Mouse (Mus musculus) thymus, postnatal 0 days (tissue): ENCODE results near the gene Vim. TPM values are rescaled to one million over a fixed set of nuclear protein-coding genes. Genes with fewer than 3 reads are reported as not detected.

Source experiments
- DNase-seq: peaks from one replicate; pipeline ENCODE4 v3.0.0-alpha.2; 2015; ENCODE audit warnings: low spot score
- polyA plus RNA-seq: library from polyadenylated mRNA; unstranded; fragments of >200 nt; fragmentation: Nextera tagmentation; extraction: Ambion mirVana; gene quantifications from 2 replicates; pipeline ENCODE4 v1.2.1, GENCODE M21; 2015

The Vim gene
- 227 and 232 TPM in 2 replicates for polyA plus RNA-seq

DNA sequence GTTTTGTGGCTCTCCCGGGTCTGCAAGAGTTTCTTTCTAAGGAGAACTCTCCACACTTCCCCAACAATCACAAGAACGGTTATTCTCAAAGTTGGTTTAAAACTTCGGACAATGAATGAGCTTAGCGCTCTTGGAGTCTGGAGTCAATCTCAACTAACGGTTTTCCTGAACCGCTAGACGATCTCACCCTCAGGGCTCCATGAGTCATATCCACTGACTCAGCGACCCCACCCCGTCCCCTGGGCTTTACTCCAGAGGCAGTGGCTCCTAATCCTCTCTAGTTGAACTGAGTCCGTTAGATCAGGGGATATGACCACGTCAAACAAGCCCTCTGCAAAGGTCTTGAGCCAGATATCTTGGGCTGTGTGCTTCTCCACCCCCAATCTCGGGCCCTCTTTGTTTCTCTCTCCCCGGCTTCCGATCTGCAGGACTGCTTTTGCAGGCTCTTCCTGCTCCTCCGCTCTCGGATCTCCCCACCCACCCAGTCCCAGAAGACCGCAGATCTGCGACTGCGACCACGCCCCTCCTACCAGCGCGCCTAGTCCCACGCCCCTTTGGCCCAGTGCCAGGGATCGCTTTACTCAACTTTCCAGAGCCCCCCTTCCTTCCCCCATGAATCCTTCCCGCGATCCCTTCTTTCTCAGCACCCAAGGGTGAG is at the start of gene Vim:
Gene Vim (plus strand): TSS at position 520 of the 658 bp plus-strand sequence.
- DNase-seq = peak; percentile 83

DNA sequence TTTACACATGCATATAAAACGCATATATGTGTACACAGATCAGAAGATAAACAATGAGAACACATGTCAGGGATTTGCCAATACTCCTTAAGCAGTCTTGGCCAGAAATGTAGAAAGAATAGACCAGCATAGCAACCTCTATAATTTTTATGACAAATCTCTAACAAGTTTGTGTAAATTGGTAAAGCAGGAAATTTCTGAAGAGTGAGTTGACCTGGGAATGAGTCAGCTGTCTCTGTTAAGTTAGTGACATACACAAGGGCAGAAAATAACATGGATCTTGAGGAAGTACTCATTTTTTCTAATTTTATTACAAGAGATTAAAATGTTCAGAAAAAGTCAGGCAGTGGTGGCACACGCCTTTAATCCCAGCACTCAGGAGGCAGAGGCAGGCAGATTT is 47.5 kb upstream of the Vim start:
- DNase-seq = no peak

DNA sequence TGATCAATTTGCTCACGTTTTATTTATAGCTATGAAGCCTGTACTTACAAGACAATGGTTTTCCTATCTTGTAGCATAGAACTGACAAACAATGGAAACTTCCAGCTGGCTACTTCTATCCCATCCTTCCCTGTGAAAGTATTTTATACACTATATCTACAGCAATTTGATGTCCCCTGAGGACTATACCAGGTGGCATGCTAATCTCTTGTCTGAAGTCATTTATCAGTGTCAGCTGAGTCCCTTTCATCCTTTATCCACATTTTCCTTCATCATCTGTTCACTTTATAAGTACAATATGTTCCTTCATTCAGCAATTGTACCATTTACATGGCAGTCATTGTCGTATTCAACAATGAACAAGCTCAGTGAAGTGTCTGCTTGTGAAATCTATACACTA is 46.6 kb upstream of the Vim start:
- no peak for DNase-seq

DNA sequence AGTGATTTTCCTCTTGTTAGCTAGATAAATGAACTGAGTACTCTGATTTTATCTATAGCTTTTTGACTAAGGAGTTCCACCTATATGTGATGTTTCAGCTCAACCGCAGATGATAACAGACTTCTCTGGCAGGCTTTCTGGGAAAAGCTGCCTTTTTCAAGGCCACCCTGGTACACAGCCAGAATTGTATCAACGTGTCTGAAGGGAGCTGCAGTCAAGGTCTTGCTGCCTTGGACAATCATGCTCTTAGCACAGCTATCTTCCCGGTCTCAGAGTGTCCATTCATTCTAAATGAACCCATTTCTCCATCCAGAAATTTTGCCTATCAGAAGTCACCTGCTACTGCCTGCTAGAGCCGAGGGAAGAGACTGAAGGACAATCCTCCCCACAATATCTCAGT is 46.2 kb upstream of the Vim start:
- DNase-seq = no peak

DNA sequence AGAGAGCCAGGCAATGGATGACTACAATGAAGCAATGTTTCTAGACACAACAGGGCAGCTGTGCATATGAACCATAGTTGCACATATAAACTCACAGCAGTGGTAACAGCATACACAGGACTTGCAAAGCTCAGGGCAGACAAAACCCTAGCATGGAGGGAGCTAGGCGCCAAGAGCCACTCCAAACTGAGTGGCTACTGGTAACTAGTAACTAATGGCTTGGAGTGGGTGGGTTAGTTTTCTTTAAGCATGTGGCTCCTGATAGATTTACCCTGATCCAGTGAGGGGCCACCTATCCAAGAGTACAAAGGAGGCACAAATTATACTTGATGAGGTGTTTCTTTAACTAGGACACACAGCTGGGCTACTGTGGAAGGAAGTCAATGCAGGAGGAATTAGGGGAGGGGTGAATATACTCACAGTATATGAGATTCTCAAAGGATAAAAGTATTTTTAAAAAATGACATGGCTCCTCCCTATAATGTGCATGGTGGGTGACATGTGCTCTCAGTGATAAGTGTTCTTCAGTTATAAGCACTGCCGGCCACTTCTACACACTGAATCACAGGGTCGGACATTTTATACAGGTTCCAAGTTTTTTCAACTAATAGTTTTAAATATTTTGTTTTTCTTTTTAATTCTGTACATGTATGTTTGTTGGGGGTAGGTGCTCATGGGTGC is 44.3 kb upstream of the Vim start:
- no peak for DNase-seq

DNA sequence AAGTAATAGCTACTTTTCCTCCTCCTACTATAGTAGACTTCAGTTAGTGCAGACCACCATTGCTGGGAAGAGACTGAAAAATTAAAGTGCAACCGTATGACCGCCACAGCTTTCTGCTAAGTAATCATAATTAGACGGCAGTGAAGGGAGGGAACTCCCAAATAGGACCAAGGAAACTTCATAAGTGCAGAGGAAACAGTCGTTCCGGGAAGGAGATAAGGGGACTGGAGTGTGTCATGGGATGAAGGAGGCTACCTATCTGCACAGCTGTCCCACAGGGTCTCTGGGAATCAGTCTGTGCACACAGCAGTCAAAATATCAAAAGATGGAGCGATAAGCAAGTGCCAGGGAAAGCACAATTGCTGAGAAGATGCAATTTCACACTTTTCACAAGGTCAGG is 43.1 kb upstream of the Vim start:
- no peak for DNase-seq

DNA sequence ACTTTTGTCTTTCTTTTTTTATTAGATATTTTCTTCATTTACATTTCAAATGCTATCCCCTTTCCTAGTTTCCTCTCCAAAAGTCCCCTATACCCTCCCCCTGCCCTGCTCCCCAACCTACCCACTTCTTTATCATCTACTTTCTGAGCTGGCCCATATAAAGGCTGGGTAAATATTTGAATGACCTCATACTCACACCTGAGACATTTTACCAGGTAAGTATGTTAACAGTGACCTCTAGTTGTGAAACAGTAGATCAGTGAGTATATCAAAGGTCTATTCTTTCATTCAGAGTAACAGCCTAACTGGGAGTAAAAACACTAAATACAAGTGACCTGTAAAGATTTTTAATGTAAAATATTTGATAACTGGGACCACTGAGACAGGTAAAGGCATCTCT is 37.0 kb upstream of the Vim start:
- no peak for DNase-seq

DNA sequence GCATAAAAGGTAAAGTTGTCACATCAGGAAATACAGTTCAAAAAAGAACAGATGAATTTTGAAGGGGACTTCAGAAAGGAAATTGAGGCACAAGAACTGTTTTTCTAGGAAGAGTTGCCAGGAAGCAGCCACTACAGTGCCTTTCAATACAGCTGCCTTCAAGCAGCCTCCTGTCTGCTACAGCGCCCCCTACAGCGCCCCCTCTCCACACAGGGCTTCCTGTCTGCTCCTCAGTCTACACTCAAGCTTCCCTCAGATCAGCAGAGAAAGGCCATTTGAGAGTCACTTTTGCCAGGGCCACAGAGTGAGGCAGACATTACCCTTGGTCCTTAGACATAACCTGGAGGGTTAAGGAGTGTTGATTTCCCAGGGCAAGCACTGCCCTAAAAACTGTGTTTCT is 36.0 kb upstream of the Vim start:
- DNase-seq = peak; percentile 72

DNA sequence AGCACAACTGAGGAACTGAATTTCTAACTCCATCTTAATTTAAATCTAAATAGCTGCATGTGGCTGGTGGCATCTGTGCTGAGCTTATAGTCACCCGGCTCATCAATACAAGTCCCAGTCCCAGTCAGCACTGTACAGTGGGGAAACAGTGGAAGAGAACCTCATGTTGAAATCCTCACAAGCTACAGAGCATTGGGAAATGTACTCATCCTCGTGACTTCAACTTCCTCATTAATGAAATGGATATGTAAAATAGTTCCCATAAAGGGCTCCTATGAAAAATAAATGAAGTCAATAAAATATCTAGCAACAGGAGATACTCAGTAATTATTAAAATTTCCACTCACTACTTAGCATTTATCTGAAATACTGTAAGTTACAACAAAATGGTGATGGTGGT is 35.5 kb upstream of the Vim start:
- no peak for DNase-seq

DNA sequence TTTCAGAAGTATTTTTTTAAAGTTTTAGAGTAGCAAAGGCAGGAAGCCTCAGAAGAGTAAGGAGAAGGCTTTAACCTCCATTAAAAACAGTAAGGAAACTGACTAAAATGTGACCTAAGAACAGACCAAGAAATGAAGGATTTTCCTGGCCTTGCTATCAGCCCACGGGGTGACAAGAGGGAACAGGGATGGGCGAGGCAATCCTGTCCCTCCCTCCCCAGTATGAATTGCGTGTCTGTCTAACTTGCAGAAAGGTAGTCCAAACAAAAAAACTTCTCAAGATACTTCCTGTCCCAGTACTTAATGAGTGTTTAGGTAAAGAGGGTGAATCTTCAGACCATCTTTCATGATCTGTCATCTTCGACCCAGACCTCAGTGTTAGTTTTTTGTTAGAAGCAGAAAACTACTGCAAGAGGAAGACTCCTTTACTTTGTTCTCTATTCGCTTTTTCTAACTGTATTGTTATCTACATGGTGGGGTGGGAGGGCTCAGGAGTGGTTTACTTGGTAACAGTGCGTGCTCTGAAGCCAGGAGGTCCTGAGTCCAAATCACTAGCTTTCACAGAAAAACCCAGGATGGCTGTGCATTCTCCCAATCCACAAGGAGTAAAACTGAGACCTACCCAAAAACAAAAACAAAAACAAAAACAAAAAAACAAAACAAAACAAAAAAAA is 34.9 kb upstream of the Vim start:
- no peak for DNase-seq

DNA sequence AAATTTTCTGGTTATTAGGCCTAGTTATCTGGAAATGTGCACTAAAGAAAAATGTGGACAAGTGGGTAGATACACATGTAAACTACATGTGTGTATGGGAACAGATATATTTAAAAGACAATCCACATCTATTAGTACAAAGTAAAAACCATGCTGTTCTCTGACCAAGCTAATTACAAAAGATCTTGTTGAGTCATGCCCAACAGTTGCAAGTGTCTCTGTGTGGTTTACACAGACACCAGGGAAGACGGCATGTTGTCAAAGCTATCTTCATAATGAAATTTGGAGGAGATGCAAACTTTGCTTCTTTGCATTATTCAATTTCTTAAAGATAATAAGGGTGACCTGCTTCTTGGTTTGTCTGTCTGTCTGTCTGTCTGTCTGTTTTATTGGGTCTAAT is 33.9 kb upstream of the Vim start:
- DNase-seq = no peak

DNA sequence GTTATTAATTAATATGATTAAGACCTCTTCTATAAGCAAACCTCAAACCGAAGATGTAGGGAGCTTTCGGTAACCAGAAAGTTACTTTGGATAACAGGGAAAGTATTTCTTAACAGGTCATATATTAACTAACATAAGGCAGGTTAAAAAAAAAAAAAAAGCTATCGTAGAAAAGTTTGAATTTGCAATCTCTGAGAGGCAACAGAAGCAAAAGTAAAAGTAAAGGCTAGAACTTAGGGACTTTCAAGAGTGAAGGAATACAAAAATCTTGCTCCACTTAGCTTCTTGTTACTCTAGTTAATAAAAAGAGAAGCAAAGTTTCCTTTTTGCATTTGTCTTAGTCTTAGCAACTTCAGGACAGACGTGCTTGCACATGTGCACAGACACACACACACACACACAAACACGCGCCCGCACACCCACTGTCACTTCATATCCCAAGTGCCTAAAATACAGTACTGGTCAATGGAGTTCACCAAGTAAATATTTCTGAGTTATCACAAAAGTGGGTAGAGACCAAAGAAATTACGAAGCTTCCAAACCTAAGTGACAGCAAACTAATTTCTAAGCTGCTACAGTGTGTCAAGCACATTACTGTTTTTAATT is 30.1 kb upstream of the Vim start:
- DNase-seq = no peak

DNA sequence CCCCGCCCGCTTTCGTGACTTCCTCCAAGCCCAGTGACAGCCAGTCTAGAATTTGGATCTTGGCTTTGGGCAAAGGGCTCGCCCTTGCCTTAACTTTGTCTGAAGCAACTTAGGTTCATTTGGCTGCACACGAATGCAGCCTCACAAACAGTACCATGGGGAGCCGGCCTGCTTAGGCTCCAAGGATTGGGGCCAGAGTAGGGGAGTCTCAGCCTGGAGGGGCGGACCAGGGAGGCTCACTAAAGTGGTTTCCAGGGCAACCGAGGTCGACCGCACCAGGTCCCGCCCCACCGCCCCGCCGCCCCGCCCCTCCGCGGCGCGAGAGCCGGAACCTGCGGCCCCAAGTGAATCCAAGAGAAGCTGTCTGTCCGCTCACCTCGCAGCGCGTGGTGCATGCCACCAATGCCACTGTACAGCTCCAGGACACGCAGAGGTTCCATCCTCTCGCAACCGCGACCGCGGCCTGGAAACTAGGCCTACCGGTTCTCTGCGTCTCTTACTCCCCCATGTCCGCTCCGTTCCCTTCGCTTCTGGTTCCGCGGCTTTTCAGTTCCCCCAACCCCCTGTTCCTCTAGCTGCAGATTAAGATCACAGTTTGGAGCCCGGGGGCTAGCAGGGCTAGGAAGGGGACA is 29.4 kb upstream of the Vim start, which contains the start of gene Trdmt1:
Gene Trdmt1 (minus strand): TSS at position 476 of the 632 bp plus-strand sequence.
- peak; percentile 89 for DNase-seq

DNA sequence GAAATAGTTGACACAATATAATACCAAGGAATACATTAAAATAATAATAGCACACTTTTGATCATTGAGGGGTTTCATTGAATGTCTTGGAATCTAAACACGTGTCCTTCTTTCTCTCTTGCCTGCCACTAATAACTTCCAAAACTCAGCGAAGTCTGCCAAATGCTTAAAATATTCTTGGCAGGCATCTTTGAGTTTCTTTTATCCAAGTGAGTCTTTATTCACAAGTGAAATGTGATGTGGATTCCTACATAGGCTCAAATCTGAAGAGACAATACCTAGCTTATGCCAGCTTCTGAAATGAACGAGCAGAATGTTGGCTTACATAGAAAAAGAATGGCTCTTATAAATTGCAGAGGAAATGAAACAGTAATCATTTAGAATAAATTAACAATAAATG is 25.0 kb upstream of the Vim start:
- DNase-seq = no peak

DNA sequence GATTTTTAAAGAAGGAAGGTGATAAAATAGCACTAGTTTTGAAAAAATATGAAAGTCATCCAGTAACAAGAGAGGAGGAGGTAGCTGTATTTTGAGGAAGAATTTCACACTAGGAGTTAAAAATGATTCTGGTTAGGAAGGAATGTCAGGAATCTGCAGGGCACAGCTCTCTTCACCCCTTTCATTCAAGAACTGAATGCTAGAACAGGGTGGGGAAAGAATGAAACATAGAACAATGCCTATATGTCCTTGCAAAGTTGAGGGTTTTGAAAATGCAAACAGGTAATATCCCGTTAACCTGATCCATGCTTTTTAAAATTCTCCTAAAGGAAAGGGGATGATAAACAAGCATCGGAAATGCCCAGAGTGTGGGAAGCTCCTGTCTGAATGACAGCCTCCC is 19.8 kb upstream of the Vim start:
- no peak for DNase-seq

DNA sequence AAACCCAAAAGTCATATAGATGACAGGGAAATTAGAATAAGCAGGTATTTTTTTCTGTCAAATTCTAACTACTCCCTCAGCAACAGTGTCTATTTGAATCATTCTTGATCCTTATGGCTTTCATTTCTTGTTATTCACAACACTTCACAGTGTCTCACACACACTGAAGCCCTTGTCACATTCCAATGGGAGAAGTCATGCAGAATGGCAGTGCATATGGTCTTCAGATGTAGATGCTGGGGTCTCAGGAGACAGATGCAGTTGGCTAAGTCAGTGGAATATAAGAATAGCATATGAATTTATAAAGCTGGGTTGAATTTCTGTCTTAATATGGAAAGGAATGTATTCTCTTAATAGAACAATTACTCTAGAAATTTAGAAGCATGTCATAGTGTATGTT is 17.5 kb upstream of the Vim start:
- no peak for DNase-seq

DNA sequence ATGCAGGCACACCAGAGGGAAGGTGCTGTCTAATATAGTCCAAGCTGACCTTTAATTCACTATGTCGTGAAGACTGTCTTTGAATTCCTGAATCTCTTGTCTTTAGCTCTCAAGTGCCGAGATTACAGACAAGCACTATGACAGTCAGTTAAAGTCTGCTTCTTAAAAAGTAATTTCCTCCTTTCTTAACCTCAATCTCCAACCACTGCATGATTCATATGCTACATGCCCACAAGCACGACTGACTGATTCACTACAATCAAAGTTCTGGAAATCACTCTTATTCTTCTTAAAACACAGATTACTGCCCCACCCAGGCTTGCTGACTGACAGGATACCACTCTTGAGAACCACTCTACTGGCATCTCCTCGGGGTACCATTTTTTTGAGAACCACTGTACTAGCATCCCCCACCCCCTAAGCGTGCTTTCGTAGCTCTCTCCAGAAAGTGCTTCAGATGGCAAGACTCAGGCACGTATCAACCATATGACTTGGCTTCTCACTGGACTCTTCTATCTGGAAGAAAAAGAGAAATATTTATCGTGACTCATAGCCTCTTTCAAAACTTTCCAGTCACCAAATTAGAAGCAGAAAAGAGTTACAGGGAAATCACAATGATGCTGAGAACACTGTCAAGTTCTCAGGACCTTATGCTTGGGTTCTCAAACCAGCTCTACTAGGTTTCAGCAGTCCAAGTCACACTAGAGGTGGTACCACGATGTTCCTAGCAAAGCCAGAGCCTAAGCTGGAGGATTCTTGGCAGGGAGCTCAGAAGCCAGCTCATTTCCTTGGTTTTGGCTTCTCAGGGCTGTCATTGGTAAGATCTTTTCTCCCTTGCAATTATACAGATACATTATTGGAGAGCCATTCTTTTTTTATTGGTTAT is 16.3 kb upstream of the Vim start:
- DNase-seq = no peak

DNA sequence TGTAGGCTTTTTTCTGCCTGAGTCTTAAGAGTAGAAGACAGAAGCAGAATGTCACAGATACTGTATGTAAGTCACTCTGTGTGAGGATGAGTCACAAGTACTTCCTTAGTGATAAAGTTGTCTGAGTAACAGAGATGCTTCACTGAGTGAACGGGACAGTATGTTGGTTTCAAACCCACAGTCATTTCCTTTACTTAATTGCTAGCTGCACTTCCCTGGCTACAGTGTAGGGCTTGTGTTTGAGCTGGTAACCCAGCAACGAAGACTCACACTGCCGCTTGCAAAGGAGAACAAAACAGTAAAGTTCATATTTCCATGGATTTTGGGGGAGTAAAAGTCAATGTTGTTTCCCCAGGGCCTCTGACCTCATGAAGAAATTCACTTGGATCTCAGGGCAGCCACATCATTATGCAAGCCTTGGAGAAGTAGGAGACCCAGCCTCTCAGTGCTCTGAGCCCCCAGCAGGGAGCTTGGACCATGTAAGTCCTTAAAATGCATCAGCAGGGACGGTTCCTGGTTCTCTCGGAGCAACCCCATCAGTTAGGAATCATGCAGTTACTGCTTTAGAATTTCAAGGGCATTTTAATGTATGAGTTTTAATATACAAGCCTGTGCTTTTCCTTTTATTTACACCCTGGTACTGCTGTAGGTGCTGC is 15.0 kb upstream of the Vim start:
- peak; percentile 33 for DNase-seq

DNA sequence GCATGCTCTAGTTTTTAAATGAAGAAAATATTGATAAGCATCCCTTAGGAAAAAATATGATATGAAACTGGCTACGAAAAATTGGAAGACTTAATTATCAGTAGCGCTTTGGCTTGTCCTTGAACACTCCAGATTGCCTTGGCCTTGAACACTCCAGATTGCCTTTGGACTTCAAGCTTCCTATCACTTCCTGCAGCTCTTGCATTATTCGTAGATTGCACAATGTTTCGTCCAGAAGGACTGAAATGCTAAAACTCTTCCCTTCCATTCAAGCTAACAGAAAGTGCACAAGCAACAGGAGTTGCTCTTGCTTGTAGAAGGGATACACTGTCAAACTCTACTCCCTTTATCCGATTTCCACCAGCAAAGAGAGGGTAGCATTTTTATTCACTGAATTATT is 14.4 kb upstream of the Vim start:
- DNase-seq = no peak

DNA sequence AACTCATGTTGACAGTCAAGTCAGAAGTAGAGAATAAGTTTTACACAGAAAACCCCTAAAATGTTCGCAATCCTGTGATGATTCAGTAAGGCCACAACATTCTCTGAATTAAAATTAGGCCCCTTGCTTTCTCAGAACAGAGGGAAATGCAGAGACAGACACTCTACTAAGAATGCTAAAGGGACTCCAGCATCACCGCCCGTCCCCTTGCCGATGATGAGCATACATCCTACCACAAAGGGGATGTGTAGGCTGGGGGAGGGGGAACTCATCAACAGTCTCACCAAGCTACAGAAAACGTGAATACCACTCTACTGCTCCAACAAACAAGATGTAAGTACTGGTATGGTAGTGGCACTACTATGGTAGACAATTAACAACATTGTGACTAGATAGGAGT is 14.0 kb upstream of the Vim start:
- DNase-seq = no peak
